In genomic region chr1:152942977-152943376, GRCm38 (mm10) we compare ENCODE assay signal across 19 mouse cellular contexts. TPM values are rescaled to one million over a fixed set of nuclear protein-coding genes. Genes with fewer than 3 reads are reported as not detected.
"Had no signal": no experiment of that assay in that cellular context is flagged by ENCODE, and none has a peak within 500 bp of the region (broad histone marks: within the 10 kb centered on the region; RNA-seq: fewer than 3 reads in every experiment).

No protein-coding gene starts in this region.

- DNase-seq: lung, adult 18-20 months; lung, embryonic 14.5 days; lung, postnatal 10 days; lung, postnatal 4 days; midbrain, embryonic 14.5 days; retina, postnatal 1 day; right cerebral cortex, adult 18-20 months; right cerebral cortex, postnatal 25 days; right cerebral cortex, postnatal 4 days; spleen, adult 18-20 months; thymus, adult 18-20 months; thymus, postnatal 14 days; thymus, postnatal 36 days had no signal

- H3K4me3 ChIP-seq: midbrain, embryonic 10.5 days; midbrain, embryonic 12.5 days; myocyte; neural tube, embryonic 13.5 days; neural tube, embryonic 15.5 days had no signal

- H3K36me3 ChIP-seq: midbrain, embryonic 10.5 days; midbrain, embryonic 12.5 days; neural tube, embryonic 13.5 days; neural tube, embryonic 15.5 days had no signal

- H3K9me3 ChIP-seq: midbrain, embryonic 10.5 days; midbrain, embryonic 12.5 days; neural tube, embryonic 15.5 days had no signal

- H3K27ac ChIP-seq: midbrain, embryonic 10.5 days; midbrain, embryonic 12.5 days; neural tube, embryonic 13.5 days; neural tube, embryonic 15.5 days had no signal

- H3K4me1 ChIP-seq: midbrain, embryonic 10.5 days; midbrain, embryonic 12.5 days; neural tube, embryonic 13.5 days; neural tube, embryonic 15.5 days had no signal

- H3K9ac ChIP-seq: lung, embryonic 14.5 days; midbrain, embryonic 12.5 days; neural tube, embryonic 13.5 days; neural tube, embryonic 15.5 days had no signal

- H3K27me3 ChIP-seq: midbrain, embryonic 12.5 days; neural tube, embryonic 13.5 days; neural tube, embryonic 15.5 days had no signal

RNA-seq across cellular contexts. Expression of gene Nmnat2, which starts 11.8 kb away (rescaled TPM):
- total RNA-seq: megakaryocyte, adult 5-6 weeks had no signal
